Mouse (Mus musculus): Measurements from ENCODE around the gene Ppp2r5e.

DNA sequence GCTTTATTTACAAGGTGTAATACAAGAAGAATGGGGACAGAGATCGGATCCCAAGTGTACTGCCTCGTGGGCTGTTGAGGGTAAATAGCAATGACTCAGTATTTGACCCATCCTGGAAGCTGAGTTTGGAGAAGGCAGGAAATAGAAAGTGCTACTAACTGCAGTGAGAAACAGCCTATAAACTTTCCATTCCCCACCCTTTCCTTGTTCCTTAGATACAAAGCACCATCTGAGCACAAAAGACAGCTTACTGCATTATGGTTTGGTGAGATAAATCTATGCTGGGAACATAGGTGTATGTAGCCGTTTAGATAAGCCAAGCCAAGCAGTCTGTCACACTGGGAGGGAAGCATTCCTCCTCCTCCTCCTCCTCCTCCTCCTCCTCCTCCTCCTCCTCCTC lies 26.8 kb upstream of the Ppp2r5e start:
- TF ChIP-seq POLR2A (IDR thresholded peaks at IDR 0.05; ENCODE audit: borderline replicate concordance, control insufficient read depth, low read depth, low read length): no peak
- TF ChIP-seq CTCF (IDR thresholded peaks at IDR 0.05; ENCODE audit: control insufficient read depth, insufficient read depth, low read length): no peak

Measured in bone marrow, adult 2 months (tissue).